Mouse (Mus musculus): Measurements from ENCODE around the gene Sorcs1.

DNA sequence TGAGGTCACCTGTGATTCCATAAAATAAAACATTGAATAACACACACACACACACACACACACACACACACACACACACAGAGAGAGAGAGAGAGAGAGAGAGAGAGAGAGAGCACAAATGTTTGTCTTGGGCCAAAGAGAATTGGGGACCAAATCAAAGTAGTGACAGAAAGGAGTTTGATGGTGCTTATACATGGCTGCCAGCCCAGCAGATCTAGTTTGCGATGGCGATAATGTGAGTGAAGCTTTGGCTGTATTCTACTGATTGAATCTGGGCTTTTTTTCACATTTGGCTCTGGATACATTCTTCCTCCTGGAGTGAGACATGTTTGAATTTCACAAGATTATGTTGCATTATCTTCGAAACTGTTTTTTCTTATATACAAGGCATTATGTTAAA lies 209.9 kb downstream of the Sorcs1 start:
- TF ChIP-seq CTCF (IDR thresholded peaks at IDR 0.05; ENCODE audit: low read depth): no peak
- no peak for TF ChIP-seq EP300 (IDR thresholded peaks at IDR 0.05; ENCODE audit: low read depth)
